Comparison of ENCODE assay signal across 27 mouse cellular contexts in genomic region chr5:21896586-21896985, GRCm38 (mm10). TPM values are rescaled to one million over a fixed set of nuclear protein-coding genes. Genes with fewer than 3 reads are reported as not detected.
DNase-seq lines count a peak whose midpoint lies in the region; ATAC-seq and TF ChIP-seq lines count a peak whose summit lies in the region.
"Had no signal": no experiment of that assay in that cellular context is flagged by ENCODE, and none has a peak within 500 bp of the region (broad histone marks: within the 10 kb centered on the region; RNA-seq: fewer than 3 reads in every experiment).

No protein-coding gene starts in this region.

- H3K4me1 ChIP-seq in heart, embryonic 15.5 days (replicated peaks), result peaks cover 3% of the 10 kb centered on the region; the same call in 1 of the 2 replicates
- H3K4me1 ChIP-seq in lung, postnatal 0 days (ENCODE audit: insufficient read depth, low read depth, low read length), result no peaks in the 10 kb centered on the region
- H3K4me1 ChIP-seq: embryonic facial prominence, embryonic 15.5 days; hindbrain, embryonic 12.5 days; liver, embryonic 13.5 days; midbrain, embryonic 13.5 days had no signal

- no peaks in the 10 kb centered on the region for H3K9me3 ChIP-seq in heart, embryonic 15.5 days (replicated peaks)
- no peaks in the 10 kb centered on the region for H3K9me3 ChIP-seq in lung, postnatal 0 days (ENCODE audit: low read length)
- H3K9me3 ChIP-seq: embryonic facial prominence, embryonic 15.5 days; hindbrain, embryonic 12.5 days; liver, embryonic 13.5 days; midbrain, embryonic 13.5 days had no signal

- no peaks in the 10 kb centered on the region for H3K36me3 ChIP-seq in heart, embryonic 15.5 days
- H3K36me3 ChIP-seq in lung, postnatal 0 days (ENCODE audit: insufficient read depth, low read length), result no peaks in the 10 kb centered on the region
- H3K36me3 ChIP-seq: embryonic facial prominence, embryonic 15.5 days; hindbrain, embryonic 12.5 days had no signal

- H3K27ac ChIP-seq in heart, embryonic 15.5 days, result no peak overlapping the region
- no peak overlapping the region for H3K27ac ChIP-seq in lung, postnatal 0 days (ENCODE audit: low read length)
- H3K27ac ChIP-seq: embryonic facial prominence, embryonic 15.5 days; gastrocnemius, adult 2 months; hindbrain, embryonic 12.5 days; layer of hippocampus, adult 2 months; liver, embryonic 13.5 days; midbrain, embryonic 13.5 days had no signal

- intact Hi-C loops in heart, postnatal 25 days (cut with DNase I), result no loop called here

- H3K27me3 ChIP-seq in heart, embryonic 15.5 days, result no peaks in the 10 kb centered on the region
- no peaks in the 10 kb centered on the region for H3K27me3 ChIP-seq in lung, postnatal 0 days (replicated peaks; ENCODE audit: insufficient read depth, low read length)
- H3K27me3 ChIP-seq: embryonic facial prominence, embryonic 15.5 days; hindbrain, embryonic 12.5 days; liver, embryonic 13.5 days; midbrain, embryonic 13.5 days had no signal

- peak; percentile 83 for DNase-seq in heart, adult 11 months
- no peak for DNase-seq in heart, postnatal 25 days (ENCODE audit: low spot score)
- DNase-seq in heart, adult 9 months (ENCODE audit: low spot score in 2 of 2), result no peak
- DNase-seq in lung, postnatal 0 days (ENCODE audit: low spot score), result peak; percentile 43
- DNase-seq in lung, postnatal 36 days, result no peak
- peak; percentile 34 for DNase-seq in lung, postnatal 10 days
- DNase-seq in thymus, postnatal 4 days, result no peak
- DNase-seq: cerebellum, adult 9-10 months; gastrocnemius, adult 2 months; kidney, postnatal 25 days; layer of hippocampus, postnatal 36 days; liver, embryonic 13.5 days; right cerebral cortex, postnatal 25 days; spleen, adult 18-20 months had no signal

- 36% methylated on average over 14 of the region's 14 CpGs for WGBS in heart, embryonic 15.5 days
- WGBS in lung, postnatal 0 days, result 38% methylated on average over 14 of the region's 14 CpGs

- TF ChIP-seq CTCF in lung, postnatal 0 days (IDR thresholded peaks at IDR 0.05), result no peak

- no peak overlapping the region for H3K9ac ChIP-seq in heart, embryonic 15.5 days
- H3K9ac ChIP-seq in lung, postnatal 0 days (replicated peaks; ENCODE audit: low read depth), result no peak overlapping the region
- H3K9ac ChIP-seq: embryonic facial prominence, embryonic 15.5 days; hindbrain, embryonic 12.5 days; liver, embryonic 13.5 days; midbrain, embryonic 13.5 days had no signal

- TF ChIP-seq EP300 in lung, postnatal 0 days (IDR thresholded peaks at IDR 0.05), result no peak

- ATAC-seq in heart, embryonic 15.5 days (replicated peaks; ENCODE audit: insufficient number of reproducible peaks, insufficient read depth, low FRiP score, low read depth), result 0 out of 2 replicates have a peak, but pooled peaks have one; percentile 58
- 0 out of 2 replicates have a peak, but pooled peaks have one; percentile 40 for ATAC-seq in lung, postnatal 0 days
- ATAC-seq: forebrain, embryonic 14.5 days; intestine, postnatal 0 days; midbrain, embryonic 13.5 days had no signal

- H3K4me3 ChIP-seq in heart, embryonic 15.5 days, result no peak overlapping the region
- no peak overlapping the region for H3K4me3 ChIP-seq in lung, postnatal 0 days (ENCODE audit: low read depth, low read length)
- H3K4me3 ChIP-seq: embryonic facial prominence, embryonic 15.5 days; gastrocnemius, adult 2 months; hindbrain, embryonic 12.5 days; layer of hippocampus, adult 2 months; liver, embryonic 13.5 days; midbrain, embryonic 13.5 days had no signal

- H3K4me2 ChIP-seq in heart, embryonic 15.5 days, result peak overlapping the region; percentile 2
- H3K4me2 ChIP-seq in lung, postnatal 0 days (replicated peaks; ENCODE audit: low read depth, low read length), result no peak overlapping the region
- H3K4me2 ChIP-seq: embryonic facial prominence, embryonic 15.5 days; hindbrain, embryonic 12.5 days; liver, embryonic 13.5 days; midbrain, embryonic 13.5 days had no signal

RNA-seq across cellular contexts. Expression of gene Slc26a5, which starts 31.2 kb away (rescaled TPM):
- not detected for total RNA-seq in heart, postnatal 25 days (2021)
- polyA plus RNA-seq in heart, embryonic 15.5 days (2015; fragmentation: Nextera tagmentation; extraction: Ambion mirVana), result not detected in 2 replicates
- not detected in 2 replicates for polyA plus RNA-seq in lung, postnatal 0 days (2015; fragmentation: Nextera tagmentation; extraction: Ambion mirVana)
- total RNA-seq: common myeloid progenitor, adult 5-6 weeks; gastrocnemius, adult 2 months; layer of hippocampus, adult 2 months; layer of hippocampus, postnatal 36 days; megakaryocyte progenitor cell, adult 5-6 weeks; monocyte, adult 5-6 weeks; neutrophil, adult 5-6 weeks had no signal
- polyA plus RNA-seq: embryonic facial prominence, embryonic 15.5 days; forebrain, embryonic 14.5 days; gonadal fat pad, adult 2 months; hindbrain, embryonic 12.5 days; kidney, embryonic 14.5 days; liver, embryonic 13.5 days had no signal

Comparison
In these comparisons a context has a peak if more than half of its experiments do, and no peak if none do; other contexts are left out.
1. DNase-seq: peak in heart, adult 11 months (single experiment), lung, postnatal 0 days (single experiment) and lung, postnatal 10 days (single experiment); none in heart, postnatal 25 days (single experiment), heart, adult 9 months (0 of 2), lung, postnatal 36 days (single experiment) and thymus, postnatal 4 days (single experiment).